Mouse (Mus musculus) lung, embryonic 14.5 days (tissue): Measurements from ENCODE around the gene Zfp189. TPM values are rescaled to one million over a fixed set of nuclear protein-coding genes. Genes with fewer than 3 reads are reported as not detected.
"Not testable (repeated sequence)": the region's sequence is repeated elsewhere in the genome, so short reads cannot be mapped to it uniquely, and the experiment has no call there.

ENCODE experiments used
- ATAC-seq: fragments of 200-750 bp; cut with Nextera tagmentation; 2 replicates; pipeline ENCODE4 v1.8.0; 2017; ENCODE audit warnings: mild to moderate bottlenecking, moderate TSS enrichment, moderate library complexity; ENCODE audit not compliant: insufficient read depth
- DNase-seq: peaks from one replicate; pipeline ENCODE4 v3.0.0-alpha.2; 2015
- H3K27ac ChIP-seq: fragments of 300-500 bp; sonication (generic); 2 replicates; pipeline ENCODE4 v1.5.1; 2014; ENCODE audit warnings: low read depth, mild to moderate bottlenecking, moderate library complexity
- H3K27me3 ChIP-seq: fragments of 300-500 bp; sonication (generic); 2 replicates; pipeline ENCODE4 v1.6.1; 2014; ENCODE audit warnings: low read length, control low read depth; ENCODE audit not compliant: insufficient read depth
- H3K36me3 ChIP-seq: fragments of 300-500 bp; sonication (generic); 2 replicates; pipeline ENCODE4 v1.6.1; 2014; ENCODE audit warnings: control low read depth; ENCODE audit not compliant: insufficient read depth
- H3K4me1 ChIP-seq: fragments of 300-500 bp; sonication (generic); 2 replicates; pipeline ENCODE4 v1.6.1; 2014; ENCODE audit warnings: antibody characterized with exemption, control low read depth; ENCODE audit not compliant: insufficient read depth
- H3K4me2 ChIP-seq: fragments of 300-500 bp; sonication (generic); 2 replicates; pipeline ENCODE4 v1.6.1; 2014; ENCODE audit warnings: mild to moderate bottlenecking
- H3K4me3 ChIP-seq: fragments of 300-500 bp; sonication (generic); 2 replicates; pipeline ENCODE4 v1.5.1; 2014; ENCODE audit warnings: low read depth, low read length
- H3K9ac ChIP-seq: fragments of 300-500 bp; sonication (generic); 2 replicates; pipeline ENCODE4 v1.6.1; 2014
- H3K9me3 ChIP-seq: fragments of 300-500 bp; sonication (generic); 2 replicates; pipeline ENCODE4 v1.6.1; 2016; ENCODE audit warnings: low read depth, low read length, control low read depth
- CTCF ChIP-seq: IDR thresholded peaks from 2 replicates; pipeline ENCODE4 v1.5.1; 2016; ENCODE audit warnings: antibody characterized with exemption, low read depth
- WGBS: fragments of 180-500 bp; shearing (Covaris S2); extraction: QIAGEN DNeasy Blood & Tissue Kit; methylation state at CpG from one replicate; pipeline ENCODE4 v1.1.7; 2014; 5-methylcytosine and 5-hydroxymethylcytosine counted together
- polyA plus RNA-seq: library from polyadenylated mRNA; unstranded; fragments of >200 nt; fragmentation: Nextera tagmentation; extraction: Ambion mirVana; gene quantifications from 2 replicates; pipeline ENCODE4 v1.2.1, GENCODE M21; 2014

Gene Zfp189
- polyA plus RNA-seq, 1 experiment from 2014 or later = 9.4 TPM

DNA sequence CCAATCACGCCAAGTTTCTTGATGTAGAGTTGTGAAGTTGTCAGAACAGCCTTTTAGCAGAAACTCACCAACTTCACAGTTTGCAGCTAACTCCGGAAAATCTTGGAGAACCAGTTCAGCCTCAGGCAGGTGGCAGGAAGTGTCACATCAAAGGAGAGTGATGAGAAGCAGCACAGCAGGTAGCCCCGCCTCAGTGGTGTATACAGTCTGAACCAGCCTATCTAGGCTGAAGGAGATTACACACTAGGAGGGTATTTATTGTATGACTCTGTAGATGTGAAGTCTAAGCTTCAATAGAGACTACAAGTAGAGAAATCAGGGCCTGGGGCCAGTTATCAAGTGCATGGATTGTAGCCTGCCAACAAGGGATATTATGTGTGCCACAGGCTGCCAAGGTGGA lies 40.1 kb upstream of the Zfp189 start:
- peak overlapping the region; percentile 54 for H3K4me2 ChIP-seq
- no peak overlapping the region for H3K9ac ChIP-seq
- no peaks in the 10 kb centered on the region for H3K4me1 ChIP-seq
- DNase-seq (peak; percentile 59), ATAC-seq (peak; percentile 83)
- no peak overlapping the region for H3K4me3 ChIP-seq
- H3K27ac ChIP-seq = peak overlapping the region; percentile 60; the same call in 1 of the 2 replicates
- no peaks in the 10 kb centered on the region for H3K27me3 ChIP-seq
- no peaks in the 10 kb centered on the region for H3K36me3 ChIP-seq
- no peak for TF ChIP-seq CTCF
- H3K9me3 ChIP-seq = no peaks in the 10 kb centered on the region
- 32% methylated on average over 3 of the region's 3 CpGs for WGBS

DNA sequence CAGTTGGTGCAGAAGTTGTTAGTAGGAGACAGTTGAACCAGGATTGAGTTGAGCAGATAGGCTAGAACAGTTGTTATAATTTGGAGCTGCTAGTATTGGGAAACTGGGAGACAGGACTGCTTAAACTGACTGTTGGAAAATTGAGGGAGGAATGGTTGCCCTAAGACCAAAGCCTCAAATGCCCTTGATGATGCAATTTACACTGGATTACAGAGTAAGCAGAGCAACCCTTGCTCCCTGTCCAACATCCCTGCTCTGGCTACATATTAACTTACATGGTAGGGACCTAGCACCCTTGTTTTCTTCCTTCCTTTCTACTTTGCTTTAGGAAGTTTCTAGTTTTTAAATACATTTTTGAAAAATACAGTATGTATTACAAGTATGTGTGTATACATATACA lies 35.5 kb upstream of the Zfp189 start:
- H3K9ac ChIP-seq = no peak overlapping the region
- no peaks in the 10 kb centered on the region for H3K4me1 ChIP-seq
- no peak for ATAC-seq
- no peak overlapping the region for H3K4me3 ChIP-seq
- H3K27ac ChIP-seq = no peak overlapping the region
- no peaks in the 10 kb centered on the region for H3K9me3 ChIP-seq
- no peaks in the 10 kb centered on the region for H3K27me3 ChIP-seq
- DNase-seq = no peak
- no peak for TF ChIP-seq CTCF
- no peak overlapping the region for H3K4me2 ChIP-seq
- no peaks in the 10 kb centered on the region for H3K36me3 ChIP-seq

DNA sequence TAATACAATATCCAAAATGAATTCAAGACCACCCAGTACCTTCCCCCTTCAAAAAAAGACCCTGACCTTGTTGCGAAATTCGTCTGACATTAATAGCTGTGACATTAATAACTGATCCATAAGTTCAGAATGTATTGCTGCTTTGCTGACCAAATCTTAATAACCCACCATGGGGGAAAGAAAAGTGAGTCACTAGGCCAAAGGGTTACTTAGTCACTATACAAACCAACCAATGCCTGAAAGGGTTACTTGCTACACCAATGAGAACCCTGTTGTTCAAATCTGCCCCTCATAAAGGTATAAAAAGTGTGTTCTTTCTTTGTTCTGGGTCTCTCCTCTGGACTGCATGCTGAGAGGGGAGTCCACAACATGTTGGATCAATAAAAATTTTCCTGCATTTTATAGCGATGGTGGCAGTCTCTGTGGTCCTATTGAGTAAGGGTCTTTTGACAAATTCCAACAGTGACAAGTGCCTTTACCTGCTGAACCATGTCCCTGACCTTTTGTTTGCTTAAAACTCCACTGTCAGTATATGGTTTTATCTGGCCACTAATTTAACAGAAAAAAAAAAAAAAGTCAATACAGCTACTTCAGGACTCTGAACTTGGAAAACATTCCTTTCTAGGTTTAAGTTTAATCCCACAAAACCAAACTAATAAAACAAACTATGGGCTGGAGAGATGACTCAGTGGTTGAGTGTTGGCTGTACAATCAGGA lies 34.9 kb upstream of the Zfp189 start:
- not testable (repeated sequence) for H3K36me3 ChIP-seq, H3K4me1 ChIP-seq, ATAC-seq, H3K4me2 ChIP-seq, H3K9ac ChIP-seq, H3K27me3 ChIP-seq, H3K9me3 ChIP-seq, DNase-seq, H3K4me3 ChIP-seq, H3K27ac ChIP-seq
- WGBS = 67% methylated on average over 3 of the region's 3 CpGs

DNA sequence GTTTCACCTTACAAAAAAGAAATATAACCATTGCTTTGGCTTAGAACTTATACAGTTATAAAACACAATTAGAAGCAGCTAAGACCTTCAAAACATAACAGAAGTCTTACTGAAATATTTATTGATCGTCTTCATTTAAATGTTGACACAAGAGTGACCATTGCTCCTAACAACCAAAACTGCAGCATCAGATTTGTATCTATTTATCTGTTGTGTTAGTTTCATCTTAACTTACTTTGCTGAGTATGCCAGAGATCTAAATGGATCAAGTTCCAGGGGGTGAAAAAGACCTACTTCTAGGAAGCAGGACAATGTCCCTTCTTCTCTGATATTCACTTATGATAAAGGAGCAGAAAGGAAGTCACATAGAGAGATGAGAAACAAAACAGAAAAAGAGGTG lies 17.4 kb upstream of the Zfp189 start:
- Histone ChIP-seq H3K9me3 (no peaks in the 10 kb centered on the region), H3K4me1 (no peaks in the 10 kb centered on the region), H3K4me3 (no peak overlapping the region), H3K27ac (no peak overlapping the region), H3K36me3 (no peaks in the 10 kb centered on the region), H3K9ac (no peak overlapping the region), H3K27me3 (no peaks in the 10 kb centered on the region), H3K4me2 (no peak overlapping the region)
- WGBS = 83% methylated on average over 1 of the region's 1 CpGs
- DNase-seq = no peak
- no peak for TF ChIP-seq CTCF
- ATAC-seq = no peak

DNA sequence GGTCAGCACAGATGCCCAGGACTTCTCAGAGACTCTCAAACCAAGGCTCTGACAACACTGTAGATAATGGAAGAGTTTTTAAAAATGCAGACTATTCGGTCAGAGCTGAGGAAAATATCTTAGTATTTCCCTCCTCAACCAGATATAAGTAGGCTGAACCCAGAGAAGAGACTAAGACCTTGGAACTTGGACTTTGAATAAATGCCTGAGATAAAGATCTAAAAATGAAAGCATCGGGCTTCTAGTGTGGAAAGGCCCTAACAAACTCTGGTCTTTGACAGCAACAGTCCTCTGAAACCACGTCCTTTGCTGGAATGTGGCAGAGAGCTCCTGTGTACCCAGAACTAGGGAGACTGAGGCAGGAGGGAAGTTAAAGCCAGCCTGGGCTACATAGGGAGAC lies 14.6 kb upstream of the Zfp189 start, which contains the start of gene Baat:
Gene Baat, minus strand, starts transcription at position 172 of the 400 bp plus-strand sequence.
- no peaks in the 10 kb centered on the region for H3K9me3 ChIP-seq
- no peak within 1 kb of the TSS for H3K4me3 ChIP-seq
- TF ChIP-seq CTCF = no peak
- 65% methylated on average over 3 of the region's 3 CpGs for WGBS
- H3K9ac ChIP-seq = no peak within 1 kb of the TSS
- no peaks in the 10 kb centered on the region for H3K4me1 ChIP-seq
- DNase-seq (no peak), ATAC-seq (no peak)
- H3K27me3 ChIP-seq = no peaks in the 10 kb centered on the region
- H3K27ac ChIP-seq = no peak within 1 kb of the TSS
- H3K4me2 ChIP-seq = no peak within 1 kb of the TSS
- H3K36me3 ChIP-seq = 0 out of 2 replicates have a peak, but pooled peaks cover under 1% of the 10 kb centered on the region

DNA sequence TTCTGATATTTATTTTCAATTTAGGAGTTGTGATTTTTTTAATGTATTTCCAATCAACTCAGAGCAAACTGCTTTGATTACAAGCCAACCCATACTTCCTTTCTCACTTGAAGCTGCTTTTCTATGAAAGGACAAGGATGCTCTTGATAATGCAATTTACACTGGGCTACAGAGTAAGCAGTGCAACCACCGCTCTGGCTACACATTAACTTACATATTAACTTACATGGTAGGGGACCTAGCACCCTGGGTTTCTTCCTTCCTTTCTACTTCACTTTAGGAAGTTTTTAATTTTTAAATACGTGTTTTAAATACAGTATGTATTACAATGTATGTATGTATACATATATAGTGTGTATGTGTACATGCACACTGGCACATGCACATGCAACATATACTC lies 11.8 kb upstream of the Zfp189 start:
- TF ChIP-seq CTCF = no peak
- Histone ChIP-seq H3K27me3 (no peaks in the 10 kb centered on the region), H3K4me1 (no peaks in the 10 kb centered on the region), H3K4me3 (no peak overlapping the region), H3K9ac (no peak overlapping the region), H3K4me2 (no peak overlapping the region), H3K9me3 (no peaks in the 10 kb centered on the region), H3K27ac (no peak overlapping the region), H3K36me3 (peaks cover 27% of the 10 kb centered on the region)
- ATAC-seq (no peak), DNase-seq (no peak)
- whole genome bisulfite sequencing = 83% methylated on average over 2 of the region's 2 CpGs

DNA sequence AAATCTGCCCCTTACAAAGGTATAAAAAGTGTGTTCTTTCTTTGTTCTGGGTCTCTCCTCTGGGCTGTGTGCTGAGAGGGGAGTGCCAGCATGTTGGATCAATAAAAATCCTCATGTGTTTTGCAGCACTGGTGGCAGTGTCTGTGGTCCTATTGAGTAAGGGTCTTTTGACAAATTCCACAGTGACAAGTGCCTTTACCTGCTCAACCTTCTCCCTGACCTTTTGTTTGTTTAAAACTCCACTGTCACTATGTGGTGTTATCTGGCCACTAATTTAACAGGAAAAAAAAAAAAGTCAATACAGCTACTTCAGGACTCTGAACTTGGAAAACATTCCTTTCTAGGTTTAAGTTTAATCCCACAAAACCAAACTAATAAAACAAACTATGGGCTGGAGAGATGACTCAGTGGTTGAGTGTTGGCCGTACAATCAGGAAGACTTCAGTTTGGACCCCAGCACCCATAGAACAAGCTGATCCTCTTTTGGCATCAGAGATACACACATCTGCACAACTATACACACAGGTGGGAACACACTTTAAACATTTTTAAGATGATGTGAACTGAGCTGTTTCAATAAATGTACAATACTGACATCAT lies 10.6 kb upstream of the Zfp189 start:
- H3K4me3 ChIP-seq, H3K27me3 ChIP-seq, H3K9me3 ChIP-seq, H3K9ac ChIP-seq, H3K4me2 ChIP-seq, H3K4me1 ChIP-seq, ATAC-seq, H3K27ac ChIP-seq, DNase-seq: not testable (repeated sequence)
- H3K36me3 ChIP-seq = peaks cover 31% of the 10 kb centered on the region
- 60% methylated on average over 1 of the region's 1 CpGs for WGBS
